Mouse (Mus musculus) stomach, embryonic 15.5 days (tissue): ENCODE measurements around the gene Ntrk2. TPM values are rescaled to one million over a fixed set of nuclear protein-coding genes. Genes with fewer than 3 reads are reported as not detected.

Experiments
- ATAC-seq: fragments of 200-750 bp; cut with Nextera tagmentation; 2 replicates; pipeline ENCODE4 v1.8.0; 2017; ENCODE audit warnings: low read depth, moderate number of reproducible peaks, moderate TSS enrichment; ENCODE audit not compliant: insufficient read depth, low FRiP score
- H3K27ac ChIP-seq: fragments of 300-500 bp; sonication (generic); 2 replicates; pipeline ENCODE4 v1.5.1; 2015; ENCODE audit warnings: mild to moderate bottlenecking, inconsistent platforms
- H3K27me3 ChIP-seq: fragments of 300-500 bp; sonication (generic); replicated peaks from 2 replicates; pipeline ENCODE4 v1.6.1; 2015; ENCODE audit warnings: inconsistent platforms
- H3K36me3 ChIP-seq: fragments of 300-500 bp; sonication (generic); 2 replicates; pipeline ENCODE4 v1.6.1; 2015; ENCODE audit warnings: inconsistent platforms
- H3K4me1 ChIP-seq: fragments of 300-500 bp; sonication (generic); 2 replicates; pipeline ENCODE4 v1.6.1; 2015; ENCODE audit warnings: inconsistent platforms
- H3K4me2 ChIP-seq: fragments of 300-500 bp; sonication (generic); 2 replicates; pipeline ENCODE4 v1.6.1; 2015; ENCODE audit warnings: mild to moderate bottlenecking, inconsistent platforms
- H3K4me3 ChIP-seq: fragments of 300-500 bp; sonication (generic); replicated peaks from 2 replicates; pipeline ENCODE4 v1.5.1; 2015; ENCODE audit warnings: inconsistent platforms
- H3K9ac ChIP-seq: fragments of 300-500 bp; sonication (generic); 2 replicates; pipeline ENCODE4 v1.6.1; 2015; ENCODE audit warnings: inconsistent platforms
- H3K9me3 ChIP-seq: fragments of 300-500 bp; sonication (generic); 2 replicates; pipeline ENCODE4 v1.6.1; 2016; ENCODE audit warnings: inconsistent platforms
- WGBS: fragments of 180-500 bp; shearing (Covaris S2); methylation state at CpG from one replicate; pipeline ENCODE4 v1.1.7; 2015; 5-methylcytosine and 5-hydroxymethylcytosine counted together
- polyA plus RNA-seq: library from polyadenylated mRNA; unstranded; fragments of >200 nt; fragmentation: Nextera tagmentation; extraction: Ambion mirVana; gene quantifications from 2 replicates; pipeline ENCODE4 v1.2.1, GENCODE M21; 2015

The Ntrk2 gene
- polyA plus RNA-seq, 1 experiment from 2014 or later: 10.9 TPM

GRCm38 (mm10) chr13:59117233-59117632 lies 310.9 kb downstream of the Ntrk2 start:
- Histone ChIP-seq H3K27ac (no peak overlapping the region), H3K4me2 (no peak overlapping the region), H3K9me3 (no peaks in the 10 kb centered on the region), H3K4me3 (no peak overlapping the region), H3K9ac (no peak overlapping the region), H3K36me3 (no peaks in the 10 kb centered on the region), H3K27me3 (no peaks in the 10 kb centered on the region), H3K4me1 (no peaks in the 10 kb centered on the region)
- 80% methylated on average over 5 of the region's 5 CpGs for WGBS
- no peak for ATAC-seq

- Histone ChIP-seq H3K9ac (no peak overlapping the region), H3K36me3 (no peaks in the 10 kb centered on the region), H3K27ac (no peak overlapping the region), H3K4me1 (no peaks in the 10 kb centered on the region), H3K4me2 (no peak overlapping the region), H3K27me3 (no peaks in the 10 kb centered on the region), H3K4me3 (no peak overlapping the region), H3K9me3 (no peaks in the 10 kb centered on the region)
- 73% methylated on average over 10 of the region's 10 CpGs for WGBS
- ATAC-seq: no peak
These were observed 313.4 kb downstream of the Ntrk2 start for GRCm38 (mm10) chr13:59119596-59120394.

GRCm38 (mm10) chr13:59143141-59143744 lies 336.9 kb downstream of the Ntrk2 start:
- no peaks in the 10 kb centered on the region for H3K27me3 ChIP-seq
- no peak for ATAC-seq
- WGBS: 75% methylated on average over 7 of the region's 7 CpGs

GRCm38 (mm10) chr13:59144321-59144856 lies 338.0 kb downstream of the Ntrk2 start:
- 74% methylated on average over 11 of the region's 11 CpGs for WGBS

More at GRCm38 (mm10) chr13:59143141-59143744, 336.9 kb downstream of the Ntrk2 start:
- Histone ChIP-seq H3K4me3 (no peak overlapping the region), H3K36me3 (no peaks in the 10 kb centered on the region), H3K9me3 (no peaks in the 10 kb centered on the region), H3K4me1 (no peaks in the 10 kb centered on the region), H3K9ac (no peak overlapping the region), H3K4me2 (no peak overlapping the region), H3K27ac (no peak overlapping the region)

GRCm38 (mm10) chr13:59145677-59146555 lies 339.5 kb downstream of the Ntrk2 start:
- Histone ChIP-seq H3K4me3 (no peak overlapping the region), H3K9ac (no peak overlapping the region), H3K4me1 (no peaks in the 10 kb centered on the region), H3K27me3 (no peaks in the 10 kb centered on the region), H3K36me3 (no peaks in the 10 kb centered on the region), H3K27ac (no peak overlapping the region), H3K4me2 (no peak overlapping the region), H3K9me3 (no peaks in the 10 kb centered on the region)
- ATAC-seq: no peak
- WGBS: 53% methylated on average over 21 of the region's 21 CpGs

More at GRCm38 (mm10) chr13:59144321-59144856, 338.0 kb downstream of the Ntrk2 start:
- ATAC-seq: no peak
- Histone ChIP-seq H3K4me2 (no peak overlapping the region), H3K27me3 (no peaks in the 10 kb centered on the region), H3K4me3 (no peak overlapping the region), H3K27ac (no peak overlapping the region), H3K36me3 (no peaks in the 10 kb centered on the region), H3K9ac (no peak overlapping the region), H3K4me1 (no peaks in the 10 kb centered on the region), H3K9me3 (no peaks in the 10 kb centered on the region)

- no peak overlapping the region for H3K27ac ChIP-seq
- H3K36me3 ChIP-seq: no peaks in the 10 kb centered on the region
- H3K9ac ChIP-seq: no peak overlapping the region
- ATAC-seq: no peak
- no peaks in the 10 kb centered on the region for H3K27me3 ChIP-seq
- H3K4me3 ChIP-seq: no peak overlapping the region
- H3K4me2 ChIP-seq: no peak overlapping the region
- H3K4me1 ChIP-seq: no peaks in the 10 kb centered on the region
- WGBS: 90% methylated on average over 7 of the region's 7 CpGs
- no peaks in the 10 kb centered on the region for H3K9me3 ChIP-seq
These were observed 340.2 kb downstream of the Ntrk2 start for GRCm38 (mm10) chr13:59146616-59147015.

GRCm38 (mm10) chr13:59147976-59148375 lies 341.6 kb downstream of the Ntrk2 start:
- no peak for ATAC-seq
- Histone ChIP-seq H3K36me3 (no peaks in the 10 kb centered on the region), H3K27me3 (no peaks in the 10 kb centered on the region), H3K4me3 (no peak overlapping the region), H3K4me2 (no peak overlapping the region), H3K9ac (no peak overlapping the region), H3K4me1 (no peaks in the 10 kb centered on the region), H3K9me3 (no peaks in the 10 kb centered on the region), H3K27ac (no peak overlapping the region)
- WGBS: 75% methylated on average over 4 of the region's 4 CpGs

- no peak overlapping the region for H3K27ac ChIP-seq
- H3K9me3 ChIP-seq: no peaks in the 10 kb centered on the region
- 77% methylated on average over 10 of the region's 10 CpGs for WGBS
- H3K27me3 ChIP-seq: no peaks in the 10 kb centered on the region
- no peak for ATAC-seq
- no peak overlapping the region for H3K4me3 ChIP-seq
- H3K9ac ChIP-seq: no peak overlapping the region
- H3K4me2 ChIP-seq: no peak overlapping the region
- H3K4me1 ChIP-seq: no peaks in the 10 kb centered on the region
- H3K36me3 ChIP-seq: no peaks in the 10 kb centered on the region
These were observed 342.4 kb downstream of the Ntrk2 start for GRCm38 (mm10) chr13:59148793-59149192.

GRCm38 (mm10) chr13:59164015-59164414 lies 357.6 kb downstream of the Ntrk2 start:
- no peak overlapping the region for H3K4me3 ChIP-seq
- no peak overlapping the region for H3K4me2 ChIP-seq
- no peak overlapping the region for H3K27ac ChIP-seq
- 82% methylated on average over 8 of the region's 8 CpGs for WGBS
- ATAC-seq: no peak
- no peaks in the 10 kb centered on the region for H3K36me3 ChIP-seq
- H3K9ac ChIP-seq: no peak overlapping the region
- H3K4me1 ChIP-seq: no peaks in the 10 kb centered on the region
- no peaks in the 10 kb centered on the region for H3K9me3 ChIP-seq
- H3K27me3 ChIP-seq: no peaks in the 10 kb centered on the region

- Histone ChIP-seq H3K4me2 (no peak overlapping the region), H3K4me1 (no peaks in the 10 kb centered on the region), H3K9ac (no peak overlapping the region), H3K4me3 (no peak overlapping the region), H3K27ac (no peak overlapping the region), H3K9me3 (no peaks in the 10 kb centered on the region), H3K27me3 (no peaks in the 10 kb centered on the region), H3K36me3 (no peaks in the 10 kb centered on the region)
- no peak for ATAC-seq
- 56% methylated on average over 8 of the region's 8 CpGs for WGBS
These were observed 367.5 kb downstream of the Ntrk2 start for GRCm38 (mm10) chr13:59173840-59174239.

GRCm38 (mm10) chr13:59176021-59176420 lies 369.7 kb downstream of the Ntrk2 start:
- no peak for ATAC-seq
- WGBS: 78% methylated on average over 3 of the region's 3 CpGs
- Histone ChIP-seq H3K36me3 (no peaks in the 10 kb centered on the region), H3K4me1 (no peaks in the 10 kb centered on the region), H3K9me3 (no peaks in the 10 kb centered on the region), H3K27ac (no peak overlapping the region), H3K27me3 (no peaks in the 10 kb centered on the region), H3K4me2 (no peak overlapping the region), H3K4me3 (no peak overlapping the region), H3K9ac (no peak overlapping the region)
